Mouse (Mus musculus): ENCODE results near the gene Slc38a8.

DNA sequence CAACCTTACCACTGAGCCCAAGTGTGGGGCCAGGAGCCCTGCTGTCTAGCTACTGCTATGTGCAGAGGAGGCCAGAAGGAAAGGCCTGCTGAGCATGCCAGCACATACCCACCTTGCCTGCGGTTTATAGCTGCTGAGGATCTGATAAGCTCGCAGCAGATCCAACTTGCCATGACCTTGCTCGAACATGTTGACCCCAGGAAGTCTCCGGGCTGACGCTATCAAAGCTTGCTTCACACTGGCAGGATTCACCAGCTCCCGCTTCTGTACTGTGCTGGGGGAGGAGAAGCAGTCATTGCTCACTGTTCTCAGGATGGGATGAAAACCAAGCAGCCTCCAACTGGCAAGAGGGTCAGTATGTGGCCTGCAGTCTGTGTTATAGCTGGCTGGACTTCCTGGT is 29.4 kb upstream of the Slc38a8 start:
- TF ChIP-seq CTCF (IDR thresholded peaks at IDR 0.05; ENCODE audit: low read depth) (no peak), EP300 (optimal IDR thresholded peaks at IDR 0.05) (no peak)

Data from stomach, postnatal 0 days (tissue).